Mouse (Mus musculus): ENCODE data around the gene Antxrl. TPM values are rescaled to one million over a fixed set of nuclear protein-coding genes. Genes with fewer than 3 reads are reported as not detected.

The Antxrl gene
- polyA plus RNA-seq (2016; fragmentation: Nextera tagmentation; extraction: Ambion mirVana) = not detected in 2 replicates

GRCm38 (mm10) chr14:34052516-34052915 lies at the start of gene Antxrl:
TSS of gene Antxrl (plus strand) at chr14:34052707.
- Histone ChIP-seq H3K9ac (no peak within 1 kb of the TSS), H3K27ac (no peak within 1 kb of the TSS), H3K27me3 (replicated peaks) (no peaks in the 10 kb centered on the region), H3K4me2 (replicated peaks) (no peak within 1 kb of the TSS), H3K9me3 (no peaks in the 10 kb centered on the region), H3K36me3 (no peaks in the 10 kb centered on the region), H3K4me3 (no peak within 1 kb of the TSS), H3K4me1 (no peaks in the 10 kb centered on the region)
- no peak for ATAC-seq (ENCODE audit: low FRiP score, low read depth)
- 88% methylated on average over 6 of the region's 6 CpGs for WGBS

DNA sequence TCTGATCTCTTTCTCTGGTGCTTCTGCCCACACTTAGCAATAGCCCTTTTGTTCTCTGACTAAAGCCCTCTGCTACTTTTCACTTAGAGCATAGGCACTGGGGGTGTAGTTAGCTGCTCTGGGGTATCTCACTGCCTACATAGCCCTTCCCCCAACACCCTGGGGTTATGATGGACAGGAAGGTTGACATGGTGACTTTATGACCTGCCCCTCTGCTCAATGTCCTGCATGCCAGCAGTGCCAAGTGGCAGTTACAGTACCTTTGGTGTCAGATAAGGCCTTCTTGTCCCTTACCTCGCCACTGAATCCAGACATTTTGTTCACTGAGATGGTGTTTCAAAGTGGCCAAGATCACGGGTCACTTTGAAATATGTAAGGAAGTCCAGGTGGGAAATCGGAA lies 37.4 kb upstream of the Antxrl start, which contains the start of gene Gm30083:
Gene Gm30083, minus strand, starts transcription at position 120 of the 400 bp plus-strand sequence.
- ATAC-seq (ENCODE audit: low FRiP score, low read depth) = no peak
- Histone ChIP-seq H3K27me3 (replicated peaks) (no peaks in the 10 kb centered on the region), H3K4me3 (no peak within 1 kb of the TSS), H3K27ac (no peak within 1 kb of the TSS), H3K36me3 (no peaks in the 10 kb centered on the region), H3K9me3 (no peaks in the 10 kb centered on the region), H3K9ac (no peak within 1 kb of the TSS), H3K4me1 (no peaks in the 10 kb centered on the region), H3K4me2 (replicated peaks) (no peak within 1 kb of the TSS)
- WGBS = 81% methylated on average over 3 of the region's 3 CpGs

- no peak for ATAC-seq (ENCODE audit: low FRiP score, low read depth)
- WGBS = 96% methylated on average over 4 of the region's 4 CpGs
- Histone ChIP-seq H3K4me1 (no peaks in the 10 kb centered on the region), H3K36me3 (no peaks in the 10 kb centered on the region), H3K9ac (no peak within 1 kb of the TSS), H3K9me3 (no peaks in the 10 kb centered on the region), H3K4me2 (replicated peaks) (no peak within 1 kb of the TSS), H3K27ac (no peak within 1 kb of the TSS), H3K4me3 (no peak within 1 kb of the TSS), H3K27me3 (replicated peaks) (no peaks in the 10 kb centered on the region)
These were observed 36.1 kb upstream of the Antxrl start, which contains the start of gene Gm5460 for GRCm38 (mm10) chr14:34016381-34016780. TSS of gene Gm5460 (plus strand) at chr14:34016758.

- ATAC-seq (ENCODE audit: low FRiP score, low read depth) = no peak
- no peaks in the 10 kb centered on the region for H3K36me3 ChIP-seq
- H3K27me3 ChIP-seq (replicated peaks) = no peaks in the 10 kb centered on the region
- no peak overlapping the region for H3K4me2 ChIP-seq (replicated peaks)
- H3K9me3 ChIP-seq = no peaks in the 10 kb centered on the region
- no peaks in the 10 kb centered on the region for H3K4me1 ChIP-seq
- H3K27ac ChIP-seq = no peak overlapping the region
- 87% methylated on average over 2 of the region's 2 CpGs for WGBS
- H3K9ac ChIP-seq = no peak overlapping the region
- no peak overlapping the region for H3K4me3 ChIP-seq
These were observed 35.6 kb upstream of the Antxrl start for GRCm38 (mm10) chr14:34016938-34017337.

GRCm38 (mm10) chr14:34026710-34027109 lies 25.8 kb upstream of the Antxrl start:
- H3K4me3 ChIP-seq = no peak overlapping the region
- H3K4me2 ChIP-seq (replicated peaks) = no peak overlapping the region
- ATAC-seq (ENCODE audit: low FRiP score, low read depth) = no peak
- 0 out of 2 replicates have a peak, but pooled peaks cover 5% of the 10 kb centered on the region for H3K9me3 ChIP-seq
- no peaks in the 10 kb centered on the region for H3K4me1 ChIP-seq
- H3K9ac ChIP-seq = no peak overlapping the region
- H3K36me3 ChIP-seq = no peaks in the 10 kb centered on the region
- WGBS = 77% methylated on average over 2 of the region's 2 CpGs
- H3K27me3 ChIP-seq (replicated peaks) = no peaks in the 10 kb centered on the region
- H3K27ac ChIP-seq = no peak overlapping the region

- no peaks in the 10 kb centered on the region for H3K27me3 ChIP-seq (replicated peaks)
- no peaks in the 10 kb centered on the region for H3K4me1 ChIP-seq
- H3K9me3 ChIP-seq = no peaks in the 10 kb centered on the region
- H3K9ac ChIP-seq = no peak overlapping the region
- no peak overlapping the region for H3K4me2 ChIP-seq (replicated peaks)
- no peak for ATAC-seq (ENCODE audit: low FRiP score, low read depth)
- WGBS = 91% methylated on average over 8 of the region's 8 CpGs
- no peak overlapping the region for H3K4me3 ChIP-seq
- no peaks in the 10 kb centered on the region for H3K36me3 ChIP-seq
- H3K27ac ChIP-seq = no peak overlapping the region
These were observed 18.5 kb upstream of the Antxrl start for GRCm38 (mm10) chr14:34033841-34034610.

DNA sequence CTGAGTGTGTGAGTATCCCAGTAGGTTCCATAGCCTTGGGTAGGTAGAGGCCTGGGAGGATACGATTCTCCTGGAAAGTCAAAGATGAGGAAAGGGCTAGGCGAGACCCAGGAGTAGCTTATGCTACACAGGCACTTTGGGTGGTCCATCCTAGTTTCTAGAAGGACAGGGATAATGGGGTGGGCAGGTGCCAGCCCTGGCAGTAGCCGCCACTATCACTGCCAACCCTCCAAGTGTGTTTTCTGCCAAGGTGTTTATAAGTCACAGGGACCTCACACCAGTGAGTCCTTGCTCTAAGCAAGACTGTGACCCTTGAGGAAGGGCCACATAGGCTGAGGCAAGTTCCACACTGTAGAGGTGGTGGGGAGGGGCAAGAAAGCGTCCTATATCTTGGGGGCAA lies 11.3 kb upstream of the Antxrl start:
- Histone ChIP-seq H3K9ac (no peak overlapping the region), H3K4me3 (no peak overlapping the region), H3K36me3 (no peaks in the 10 kb centered on the region), H3K9me3 (no peaks in the 10 kb centered on the region), H3K4me2 (replicated peaks) (no peak overlapping the region), H3K4me1 (no peaks in the 10 kb centered on the region), H3K27ac (no peak overlapping the region), H3K27me3 (replicated peaks) (no peaks in the 10 kb centered on the region)
- ATAC-seq (ENCODE audit: low FRiP score, low read depth) = no peak
- 87% methylated on average over 4 of the region's 4 CpGs for WGBS

GRCm38 (mm10) chr14:34043341-34043740 lies 9.2 kb upstream of the Antxrl start:
- no peak for ATAC-seq (ENCODE audit: low FRiP score, low read depth)
- H3K4me3 ChIP-seq = no peak overlapping the region
- no peaks in the 10 kb centered on the region for H3K4me1 ChIP-seq
- no peaks in the 10 kb centered on the region for H3K27me3 ChIP-seq (replicated peaks)
- no peak overlapping the region for H3K9ac ChIP-seq
- no peak overlapping the region for H3K4me2 ChIP-seq (replicated peaks)
- no peaks in the 10 kb centered on the region for H3K36me3 ChIP-seq
- H3K27ac ChIP-seq = no peak overlapping the region
- H3K9me3 ChIP-seq = no peaks in the 10 kb centered on the region
- WGBS = 79% methylated on average over 3 of the region's 3 CpGs

DNA sequence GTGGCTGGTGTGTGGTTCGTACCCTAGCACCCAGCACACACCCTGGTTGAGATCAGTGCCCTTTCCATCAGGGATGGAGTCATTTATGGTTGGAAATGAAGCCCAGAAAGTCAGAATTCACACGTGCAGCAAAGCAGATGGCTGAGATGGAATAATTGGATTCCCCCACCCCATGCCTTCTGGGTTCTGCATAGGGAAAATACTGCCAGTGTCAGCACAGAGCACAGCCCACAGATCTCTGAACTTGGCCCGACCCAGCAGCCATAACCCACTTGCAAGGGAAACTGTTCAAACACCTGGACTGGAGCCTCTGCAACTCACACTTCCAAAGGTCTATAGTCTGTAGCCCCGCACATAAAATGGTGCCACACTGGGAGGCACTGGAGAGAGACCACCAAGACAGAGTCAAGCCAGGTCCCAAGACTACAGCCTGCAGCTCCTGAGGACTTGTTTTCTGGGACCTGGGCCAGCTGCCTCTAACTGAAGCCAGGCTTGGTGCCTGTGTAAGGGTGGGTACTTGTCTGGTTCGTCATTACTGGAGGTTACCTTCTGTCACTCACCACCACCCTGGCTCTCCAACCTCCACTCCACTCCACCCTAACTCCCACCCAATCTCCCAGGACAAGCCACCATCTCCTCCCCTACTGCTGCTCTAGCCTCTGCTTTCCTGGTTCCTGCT lies 2.3 kb upstream of the Antxrl start:
- H3K27ac ChIP-seq = no peak overlapping the region
- no peaks in the 10 kb centered on the region for H3K27me3 ChIP-seq (replicated peaks)
- H3K36me3 ChIP-seq = no peaks in the 10 kb centered on the region
- ATAC-seq (ENCODE audit: low FRiP score, low read depth) = no peak
- no peak overlapping the region for H3K9ac ChIP-seq
- H3K4me2 ChIP-seq (replicated peaks) = no peak overlapping the region
- H3K4me1 ChIP-seq = no peaks in the 10 kb centered on the region
- WGBS = 76% methylated on average over 5 of the region's 5 CpGs
- H3K4me3 ChIP-seq = no peak overlapping the region
- H3K9me3 ChIP-seq = no peaks in the 10 kb centered on the region

DNA sequence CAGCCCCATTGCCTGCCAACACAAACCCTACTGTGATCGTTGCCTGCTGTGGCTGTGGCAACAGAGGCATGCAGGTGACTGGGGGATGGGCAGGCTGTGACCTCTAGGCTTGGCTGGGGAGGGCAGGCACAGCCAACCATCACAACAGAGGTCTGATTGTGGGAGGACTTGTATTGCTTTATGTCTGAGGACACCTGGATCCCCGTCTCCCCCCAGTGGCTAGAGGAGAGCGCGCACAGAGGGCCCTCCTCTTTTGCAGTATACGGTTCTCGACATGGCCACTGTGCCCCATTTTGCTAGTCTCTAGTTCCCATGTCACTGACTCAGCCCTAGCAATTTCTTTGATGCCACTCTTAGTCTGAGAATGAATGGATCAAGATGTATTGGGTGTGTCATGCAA lies 19.2 kb downstream of the Antxrl start:
- Histone ChIP-seq H3K4me2 (replicated peaks) (no peak overlapping the region), H3K27me3 (replicated peaks) (no peaks in the 10 kb centered on the region), H3K36me3 (no peaks in the 10 kb centered on the region), H3K27ac (no peak overlapping the region), H3K9me3 (no peaks in the 10 kb centered on the region), H3K4me1 (no peaks in the 10 kb centered on the region), H3K4me3 (no peak overlapping the region), H3K9ac (no peak overlapping the region)
- 68% methylated on average over 6 of the region's 6 CpGs for WGBS
- ATAC-seq (ENCODE audit: low FRiP score, low read depth) = no peak

DNA sequence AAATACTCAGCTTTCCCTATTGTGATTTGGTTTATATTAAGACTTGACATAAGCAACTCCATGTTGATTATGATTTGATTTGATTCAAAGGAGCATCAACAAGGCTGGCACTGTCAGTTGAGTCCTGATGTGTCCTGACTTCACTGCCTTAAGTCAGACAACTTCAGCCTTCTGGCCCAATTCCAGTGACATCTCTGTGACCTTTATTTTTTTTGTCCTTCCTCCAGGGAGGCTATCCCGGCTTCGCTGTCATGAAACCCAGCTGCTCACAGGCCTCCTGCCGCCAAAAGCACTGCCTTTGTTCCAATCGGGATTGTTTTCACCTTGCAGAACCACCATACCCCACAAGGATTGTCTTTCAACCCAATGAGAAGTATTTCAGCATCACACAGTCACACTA lies 22.8 kb downstream of the Antxrl start:
- Histone ChIP-seq H3K9ac (no peak overlapping the region), H3K27ac (no peak overlapping the region), H3K4me2 (replicated peaks) (no peak overlapping the region), H3K9me3 (no peaks in the 10 kb centered on the region), H3K4me3 (no peak overlapping the region), H3K36me3 (no peaks in the 10 kb centered on the region), H3K4me1 (no peaks in the 10 kb centered on the region), H3K27me3 (replicated peaks) (no peaks in the 10 kb centered on the region)
- 34% methylated on average over 4 of the region's 4 CpGs for WGBS
- ATAC-seq (ENCODE audit: low FRiP score, low read depth) = no peak

DNA sequence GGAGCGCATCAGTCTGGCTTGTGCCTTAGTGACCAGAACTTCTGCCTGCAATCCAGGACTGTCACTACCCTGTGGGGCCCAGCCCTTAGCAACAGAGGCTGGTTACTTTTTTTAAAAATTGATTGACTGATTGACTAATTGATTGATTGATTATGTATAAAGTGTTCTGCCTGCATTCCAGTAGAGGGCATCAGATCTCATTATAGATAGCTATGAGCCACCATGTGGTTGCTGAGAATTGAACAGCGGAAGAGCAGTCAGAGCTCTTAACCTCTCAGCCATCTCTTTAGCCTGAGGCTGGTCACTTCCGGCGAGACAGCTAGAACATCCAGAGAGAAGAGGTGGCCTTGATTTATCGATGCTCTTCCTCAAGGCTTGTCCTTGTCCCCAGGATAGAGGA lies 24.7 kb downstream of the Antxrl start:
- no peak overlapping the region for H3K4me3 ChIP-seq
- H3K4me1 ChIP-seq = no peaks in the 10 kb centered on the region
- ATAC-seq (ENCODE audit: low FRiP score, low read depth) = no peak
- WGBS = 59% methylated on average over 5 of the region's 5 CpGs
- H3K4me2 ChIP-seq (replicated peaks) = no peak overlapping the region
- no peak overlapping the region for H3K9ac ChIP-seq
- no peaks in the 10 kb centered on the region for H3K27me3 ChIP-seq (replicated peaks)
- no peaks in the 10 kb centered on the region for H3K9me3 ChIP-seq
- no peaks in the 10 kb centered on the region for H3K36me3 ChIP-seq
- no peak overlapping the region for H3K27ac ChIP-seq

All from neural tube, embryonic 12.5 days (tissue).